Mouse (Mus musculus) liver, postnatal 0 days (tissue): ENCODE data around the gene Ms4a10.

Source experiments
- CTCF ChIP-seq: sonication (generic); IDR thresholded peaks from 2 replicates; pipeline ENCODE4 v1.5.1; 2016; ENCODE audit warnings: antibody characterized with exemption, low read depth
- EP300 ChIP-seq: IDR thresholded peaks from 2 replicates; pipeline ENCODE4 v1.6.1; 2016; ENCODE audit warnings: antibody characterized with exemption, low read depth, mild to moderate bottlenecking

DNA sequence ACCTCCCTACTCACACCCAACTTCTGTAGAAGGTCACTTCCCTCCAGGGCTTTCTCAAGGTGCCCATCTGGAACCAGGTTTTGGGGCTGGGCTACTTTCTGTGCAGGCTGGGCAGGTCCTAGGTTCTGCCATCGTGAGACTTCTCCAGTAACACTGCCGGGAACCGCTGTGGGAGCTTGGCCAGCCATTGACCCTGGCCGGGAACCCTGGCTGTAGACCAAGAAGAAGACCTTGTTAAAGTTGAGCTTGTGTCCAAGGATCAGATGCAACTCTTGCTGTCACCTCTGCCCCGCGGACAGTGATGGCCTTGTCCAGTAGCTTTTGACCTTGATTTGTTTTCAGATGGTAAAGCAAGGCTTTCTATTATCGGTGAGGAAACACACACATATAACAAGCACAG, 5.9 kb downstream of the Ms4a10 start:
- TF ChIP-seq CTCF (no peak), EP300 (no peak)
